Mouse (Mus musculus): ENCODE results near the gene Nkd1. TPM values are rescaled to one million over a fixed set of nuclear protein-coding genes. Genes with fewer than 3 reads are reported as not detected.

Gene Nkd1
- polyA plus RNA-seq, 1 experiment: 23.1 TPM

DNA sequence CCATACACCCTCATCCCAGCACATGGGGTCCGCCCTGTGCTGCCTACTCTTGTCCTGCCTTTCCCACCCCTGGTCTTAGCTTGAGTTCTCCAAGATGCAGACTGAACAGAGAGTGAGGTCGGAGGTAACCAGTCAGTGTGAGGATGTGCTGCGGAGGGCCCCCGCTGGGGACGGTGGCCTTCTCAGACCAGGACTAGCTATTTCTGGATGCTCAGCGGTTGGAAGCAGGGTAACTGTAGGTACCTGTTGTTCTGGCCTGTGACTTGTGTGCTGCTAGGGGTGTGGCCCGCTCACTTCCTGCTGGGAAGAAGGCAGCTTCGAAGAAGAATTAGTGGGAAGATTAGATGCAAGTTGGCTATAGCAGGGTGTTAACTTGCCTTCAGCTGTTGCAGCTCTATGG is 87.9 kb downstream of the Nkd1 start:
- DNase-seq (ENCODE audit: extremely low spot score in 1 of 2, low spot score in 1 of 2): no peak

DNA sequence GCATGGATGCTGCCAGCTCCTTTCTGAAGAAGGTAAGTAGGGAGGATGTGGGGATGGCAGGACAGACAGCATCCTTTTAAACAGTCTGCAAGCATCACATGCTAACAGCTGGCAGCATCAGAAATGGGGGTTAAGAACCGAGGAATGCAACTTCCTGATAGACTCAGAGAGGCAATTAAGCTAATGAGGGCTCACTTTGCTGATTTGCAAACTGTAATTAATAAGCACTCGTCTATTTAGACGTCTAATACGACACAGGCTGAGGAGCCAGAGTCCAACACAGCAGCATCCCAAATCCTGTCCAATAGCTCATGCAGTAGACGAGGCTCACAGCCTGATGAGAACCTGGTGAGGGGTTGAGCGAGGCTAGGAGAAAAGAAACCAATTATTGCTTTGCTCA is 89.1 kb downstream of the Nkd1 start:
- no peak for DNase-seq (ENCODE audit: extremely low spot score in 1 of 2, low spot score in 1 of 2)

DNA sequence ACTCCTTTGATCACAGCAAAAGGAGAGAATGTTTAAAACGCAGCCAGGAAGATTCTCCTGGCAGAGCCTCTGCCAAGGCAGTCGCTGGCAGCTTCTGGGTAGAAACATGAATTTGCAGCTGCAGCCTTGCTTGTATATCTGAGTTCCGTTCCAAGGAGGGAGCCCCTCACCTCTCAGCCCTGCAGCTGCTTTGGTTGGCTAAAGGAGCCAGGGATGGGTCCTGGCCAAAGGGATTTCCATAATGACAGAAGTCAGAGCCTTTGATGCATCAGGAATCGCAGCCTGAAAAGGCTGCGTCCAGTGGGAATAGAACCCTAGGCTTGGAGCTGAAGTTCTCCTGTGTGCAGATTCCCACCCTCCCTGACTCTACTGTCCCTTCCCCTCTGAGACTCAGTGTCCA is 93.8 kb downstream of the Nkd1 start:
- DNase-seq (ENCODE audit: extremely low spot score in 1 of 2, low spot score in 1 of 2): no peak

DNA sequence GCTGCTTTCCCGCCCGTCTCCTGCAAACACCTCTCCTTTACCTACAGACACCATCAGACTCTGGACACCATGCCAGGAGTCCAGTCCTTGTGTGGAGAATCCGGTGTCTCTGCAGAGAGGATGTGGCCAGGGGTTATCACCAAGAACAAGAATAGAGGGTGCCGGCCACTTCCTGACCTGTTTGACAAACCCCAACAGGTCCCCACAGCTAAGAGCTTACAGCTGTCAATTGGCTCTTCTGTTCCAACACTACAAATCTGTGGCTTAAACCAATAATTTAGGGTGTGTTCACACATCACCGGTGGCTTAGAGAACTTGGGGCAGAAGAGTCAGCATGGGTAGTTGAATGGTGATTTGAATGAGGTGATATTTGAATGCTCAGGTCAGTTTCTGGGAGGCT is 97.5 kb downstream of the Nkd1 start:
- DNase-seq (ENCODE audit: extremely low spot score in 1 of 2, low spot score in 1 of 2): no peak

GRCm38 (mm10) chr8:88619513-88619912 is 98.4 kb downstream of the Nkd1 start:
- no peak for DNase-seq (ENCODE audit: extremely low spot score in 1 of 2, low spot score in 1 of 2)

DNA sequence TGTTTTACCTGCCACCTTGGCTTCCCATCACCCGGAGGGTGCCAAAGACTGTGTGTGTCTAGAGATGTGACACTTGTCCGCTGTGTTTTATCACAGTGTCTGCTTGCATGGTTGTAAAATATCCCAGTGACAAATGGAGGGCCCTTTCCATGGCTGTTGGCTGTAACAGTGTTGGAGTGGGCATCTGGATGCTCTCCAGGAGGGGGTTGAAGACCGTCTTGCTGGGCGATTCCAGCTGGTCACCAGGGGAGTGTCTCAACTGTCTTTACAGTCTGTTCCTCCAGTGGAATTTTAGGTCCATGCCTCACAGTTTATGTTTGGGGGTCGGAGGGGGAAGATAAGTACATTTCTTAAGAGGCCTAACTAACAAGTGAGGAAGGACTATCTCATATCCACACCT is 99.8 kb downstream of the Nkd1 start:
- no peak for DNase-seq (ENCODE audit: extremely low spot score in 1 of 2, low spot score in 1 of 2)

- peak; percentile 34 to 91 for DNase-seq (ENCODE audit: extremely low spot score in 1 of 2, low spot score in 1 of 2)
These were observed 100.3 kb downstream of the Nkd1 start for GRCm38 (mm10) chr8:88621408-88621807.

DNA sequence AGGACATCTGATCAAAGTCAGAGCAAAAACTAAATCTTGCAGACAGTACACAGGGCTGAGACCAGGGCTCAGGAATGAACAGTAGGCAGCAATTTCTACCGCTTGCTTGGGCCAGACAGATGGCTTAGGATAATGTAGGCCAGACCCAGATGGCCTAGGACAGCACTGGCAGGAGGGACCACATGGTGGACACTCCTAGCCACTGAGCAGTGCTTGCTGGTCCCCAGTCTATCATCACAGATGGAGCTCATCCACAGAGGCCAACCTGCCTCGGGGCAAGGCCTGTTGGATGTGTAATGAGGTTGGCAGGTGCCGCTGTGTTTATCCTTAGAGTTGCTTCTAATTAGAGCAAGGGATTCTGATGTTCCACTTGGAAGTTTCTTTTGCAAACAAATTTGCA is 102.2 kb downstream of the Nkd1 start:
- DNase-seq (ENCODE audit: extremely low spot score in 1 of 2, low spot score in 1 of 2): no peak

DNA sequence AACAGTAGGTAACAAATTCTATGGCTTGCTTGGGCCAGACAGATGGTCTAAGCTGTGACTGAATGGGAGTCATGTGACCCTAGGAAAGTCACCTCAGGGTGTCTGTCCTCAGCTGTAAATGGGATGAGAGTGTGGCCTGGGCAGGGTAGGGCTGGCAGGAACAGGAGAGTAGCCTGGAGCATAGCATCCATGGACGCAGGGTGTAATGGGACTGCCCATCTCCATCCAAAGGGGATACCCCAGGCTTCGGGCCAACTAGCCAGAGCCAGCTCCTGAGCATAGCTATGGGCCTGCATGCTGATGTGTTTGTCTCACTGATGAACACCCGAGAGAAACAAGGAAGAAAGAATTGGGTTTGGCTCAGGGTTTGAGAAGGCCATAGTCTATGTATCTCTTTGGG is 103.1 kb downstream of the Nkd1 start:
- DNase-seq (ENCODE audit: extremely low spot score in 1 of 2, low spot score in 1 of 2): no peak

GRCm38 (mm10) chr8:88626433-88626832 is 105.3 kb downstream of the Nkd1 start:
- no peak for DNase-seq (ENCODE audit: extremely low spot score in 1 of 2, low spot score in 1 of 2)

GRCm38 (mm10) chr8:88626940-88627264 is 105.7 kb downstream of the Nkd1 start:
- no peak for DNase-seq (ENCODE audit: extremely low spot score in 1 of 2, low spot score in 1 of 2)

- DNase-seq (ENCODE audit: extremely low spot score in 1 of 2, low spot score in 1 of 2): peak; percentile 41 to 82
These were observed 106.3 kb downstream of the Nkd1 start for GRCm38 (mm10) chr8:88627265-88627991.

- peak; percentile 24 to 41 for DNase-seq (ENCODE audit: extremely low spot score in 1 of 2, low spot score in 1 of 2)
These were observed 107.0 kb downstream of the Nkd1 start for GRCm38 (mm10) chr8:88628001-88628774.

GRCm38 (mm10) chr8:88630225-88630624 is 109.1 kb downstream of the Nkd1 start:
- DNase-seq (ENCODE audit: extremely low spot score in 1 of 2, low spot score in 1 of 2): no peak

- peak; percentile 24 to 71 for DNase-seq (ENCODE audit: extremely low spot score in 1 of 2, low spot score in 1 of 2)
These were observed 109.9 kb downstream of the Nkd1 start for GRCm38 (mm10) chr8:88631081-88631480.

DNA sequence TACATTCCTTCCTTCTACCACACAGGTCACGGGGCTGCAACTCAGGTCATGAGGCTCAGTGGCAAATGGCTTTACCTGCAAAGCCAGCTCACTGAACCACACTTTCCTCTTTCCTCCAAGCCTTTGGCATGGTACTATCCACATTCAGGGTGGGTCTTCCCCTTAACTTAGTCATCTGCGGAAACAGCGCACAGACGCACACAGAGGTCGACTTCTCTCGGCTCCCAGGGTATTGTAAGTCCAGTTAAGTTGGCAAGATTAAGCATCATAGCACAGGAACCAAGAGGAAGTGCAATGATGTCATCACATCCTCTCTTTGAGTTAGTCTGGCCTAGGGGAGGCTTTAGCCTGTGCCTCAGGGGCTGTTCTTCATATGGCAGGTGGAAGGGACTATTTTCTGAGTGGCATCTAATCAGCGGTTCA is 112.2 kb downstream of the Nkd1 start:
- no peak for DNase-seq (ENCODE audit: extremely low spot score in 1 of 2, low spot score in 1 of 2)

DNA sequence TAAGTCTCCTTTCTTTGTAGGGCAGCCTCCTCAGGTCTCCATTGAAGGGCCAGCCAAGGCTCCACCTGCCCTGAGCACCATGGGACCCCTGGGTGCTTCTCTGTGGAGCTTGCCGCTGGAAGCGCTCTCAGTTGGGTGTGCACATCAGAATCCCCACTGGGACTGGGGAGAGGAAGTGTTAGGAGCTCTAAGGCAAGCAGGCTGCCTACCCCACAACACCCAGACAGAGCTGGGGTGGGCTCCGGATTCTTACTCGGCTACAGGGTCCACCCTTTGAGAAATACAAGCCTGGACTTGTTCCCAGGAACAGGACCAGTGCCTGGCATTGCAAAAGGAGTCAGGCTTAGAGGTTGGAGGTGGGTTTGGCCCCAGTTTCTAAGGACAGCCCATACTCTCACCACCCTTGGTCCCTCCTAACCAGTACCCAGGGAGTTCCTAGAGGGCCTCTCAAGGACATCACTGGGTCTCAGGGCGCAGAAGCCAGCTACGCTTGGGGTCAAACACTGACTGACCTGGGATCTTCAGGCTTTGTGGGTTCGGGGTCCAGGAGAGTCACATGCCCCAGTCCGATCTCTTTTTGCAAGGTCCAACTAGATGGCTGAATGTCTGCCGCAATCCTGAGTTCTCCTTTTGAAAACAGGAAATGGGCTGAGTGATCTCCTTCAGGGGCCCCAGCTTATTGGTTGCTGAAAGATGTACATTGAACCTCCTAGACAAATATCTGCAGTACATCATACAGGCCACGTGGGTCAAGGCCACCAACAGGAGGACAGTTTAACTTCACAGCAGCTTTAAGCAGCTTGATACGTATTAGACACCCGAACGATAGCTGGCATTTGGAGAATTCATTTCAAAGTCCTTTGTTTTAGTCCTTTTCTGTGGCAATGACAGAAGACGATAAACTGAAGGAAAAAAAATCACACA is 114.6 kb downstream of the Nkd1 start, which contains the start of gene Snx20:
TSS of gene Snx20 (minus strand) at position 655 of the 924 bp plus-strand sequence.
- no peak for DNase-seq (ENCODE audit: extremely low spot score in 1 of 2, low spot score in 1 of 2)

DNA sequence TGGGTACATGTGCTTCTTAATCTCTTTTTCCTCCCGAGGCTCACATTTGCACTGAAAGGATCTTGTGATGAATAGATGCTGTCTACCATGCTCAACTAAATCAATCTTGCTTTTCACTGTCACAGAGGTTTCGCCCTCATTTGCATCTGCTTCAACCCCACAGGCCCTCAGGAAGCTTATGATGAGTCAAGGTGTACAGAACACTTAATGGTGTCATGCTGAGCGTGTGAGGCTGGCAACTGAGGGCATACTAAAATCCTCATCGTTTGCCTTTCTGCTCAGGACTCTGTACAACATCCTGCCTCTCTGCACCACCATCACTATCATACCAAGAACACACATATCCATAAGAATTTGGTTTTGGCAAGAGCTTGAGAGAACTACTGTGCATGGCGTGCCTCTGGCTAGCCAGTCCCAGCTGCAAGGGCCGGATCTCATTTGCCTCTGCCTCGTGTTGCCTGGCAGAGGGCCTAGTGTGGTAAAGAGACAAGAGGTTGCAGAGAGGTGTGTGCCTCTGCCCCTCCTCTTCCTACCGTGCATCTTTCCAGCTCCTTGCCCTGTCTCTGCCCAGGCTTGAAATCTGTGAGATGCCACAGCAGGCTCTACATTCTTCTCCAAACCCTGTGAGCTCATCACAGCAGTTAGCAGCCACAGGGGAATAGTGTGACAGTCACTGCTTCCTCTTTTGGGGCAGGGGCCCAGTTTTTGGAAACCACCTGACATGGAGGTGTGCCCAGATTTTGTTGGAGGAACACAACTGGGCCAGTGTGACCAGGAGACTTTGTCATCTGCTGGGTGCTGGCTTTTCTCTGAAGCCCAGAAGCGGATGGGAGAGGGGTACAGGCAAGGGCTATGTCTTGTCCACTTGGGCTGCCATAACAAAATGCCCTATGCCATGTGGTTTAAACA is 116.2 kb downstream of the Nkd1 start:
- DNase-seq (ENCODE audit: extremely low spot score in 1 of 2, low spot score in 1 of 2): no peak

GRCm38 (mm10) chr8:88638908-88639307 is 117.8 kb downstream of the Nkd1 start:
- no peak for DNase-seq (ENCODE audit: extremely low spot score in 1 of 2, low spot score in 1 of 2)
